Mouse (Mus musculus) bone marrow, adult 2 months (tissue): ENCODE measurements at regions not wholly inside any gene's neighbourhood (a gene's known extent, or its start where the extent isn't known, plus 50 kb on each side); places are given as distances from the start of the nearest gene placed in this dataset.

Source experiments
- CTCF ChIP-seq: fragments of 200-500 bp; IDR thresholded peaks from 2 replicates; pipeline ENCODE4 v1.5.1; 2011; ENCODE audit warnings: low read length, control low read depth; ENCODE audit not compliant: control insufficient read depth, insufficient read depth
- POLR2A ChIP-seq: fragments of 200-500 bp; IDR thresholded peaks from 2 replicates; pipeline ENCODE4 v1.6.1; 2011; ENCODE audit warnings: low read depth, mild to moderate bottlenecking, control low read depth, low read length, borderline replicate concordance; ENCODE audit not compliant: control insufficient read depth

DNA sequence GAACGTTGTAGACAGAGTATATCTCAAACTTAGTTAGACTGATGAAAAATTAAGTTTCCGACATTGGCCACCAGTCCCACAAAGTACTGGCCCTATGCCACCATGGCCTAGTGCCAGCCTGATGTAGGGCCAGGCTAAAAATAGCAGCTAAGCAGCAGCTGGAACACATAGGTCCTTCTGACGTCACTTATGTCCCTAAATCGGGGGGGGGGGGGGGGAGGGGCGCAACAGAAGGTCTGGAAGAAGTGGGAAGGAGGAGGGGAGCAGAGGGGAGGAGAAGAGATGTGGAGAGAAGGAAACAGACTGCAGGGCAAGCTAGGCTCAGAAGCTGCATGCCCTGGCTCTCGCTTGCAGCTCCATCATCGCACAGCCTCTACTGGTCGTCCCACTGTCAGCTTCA lies 164.7 kb upstream of the Smim15 start:
- TF ChIP-seq CTCF (no peak), POLR2A (no peak)
